Mouse (Mus musculus) cerebellum, postnatal 14 days (tissue): ENCODE measurements at regions not wholly inside any gene's neighbourhood (a gene's known extent, or its start where the extent isn't known, plus 50 kb on each side); places are given as distances from the start of the nearest gene placed in this dataset.
"Not testable (repeated sequence)": the region's sequence is repeated elsewhere in the genome, so short reads cannot be mapped to it uniquely, and the experiment has no call there.

Experiments used
- DNase-seq, 2 experiments: peaks; one replicate each; pipeline ENCODE4 v3.0.0; 2021; ENCODE audit warnings: mixed read lengths in 2 of 2

GRCm38 (mm10) chr4:143055371-143055770 lies 157.4 kb downstream of the Prdm2 start:
- DNase-seq: peak; percentile 50 to 51

- DNase-seq: no peak
Measured at GRCm38 (mm10) chr4:143053029-143053428, 159.8 kb downstream of the Prdm2 start.

- DNase-seq: no peak
Measured at GRCm38 (mm10) chr4:143051205-143051604, 161.6 kb downstream of the Prdm2 start.

- no peak for DNase-seq
Measured at GRCm38 (mm10) chr4:143045245-143045644, 167.6 kb downstream of the Prdm2 start.

- peak; percentile 80 to 85 for DNase-seq
Measured at GRCm38 (mm10) chr4:143042806-143043205, 170.0 kb downstream of the Prdm2 start.

GRCm38 (mm10) chr4:143038626-143039025 lies 174.2 kb downstream of the Prdm2 start:
- DNase-seq: peak in 1 of 2 experiments; percentile 54

GRCm38 (mm10) chr4:143036704-143037103 lies 176.1 kb downstream of the Prdm2 start:
- no peak for DNase-seq

GRCm38 (mm10) chr4:143035089-143035488 lies 177.7 kb downstream of the Prdm2 start:
- not testable (repeated sequence) for DNase-seq

GRCm38 (mm10) chr4:143034324-143034723 lies 178.5 kb downstream of the Prdm2 start:
- DNase-seq: not testable (repeated sequence)

- DNase-seq: not testable (repeated sequence)
Measured at GRCm38 (mm10) chr4:143029813-143030212, 183.0 kb downstream of the Prdm2 start.

GRCm38 (mm10) chr4:143027292-143027691 lies 185.5 kb downstream of the Prdm2 start:
- peak; percentile 85 for DNase-seq

GRCm38 (mm10) chr4:143021242-143021881 lies 191.4 kb downstream of the Prdm2 start:
- peak; percentile 87 to 89 for DNase-seq

GRCm38 (mm10) chr4:143020658-143021057 lies 192.1 kb downstream of the Prdm2 start:
- peak; percentile 44 to 56 for DNase-seq

- no peak for DNase-seq
Measured at GRCm38 (mm10) chr4:143012900-143013299, 199.9 kb downstream of the Prdm2 start.

- peak in 1 of 2 experiments; percentile 22 for DNase-seq
Measured at GRCm38 (mm10) chr4:143001961-143002360, 210.8 kb downstream of the Prdm2 start.

- no peak for DNase-seq
Measured at GRCm38 (mm10) chr4:143001486-143001885, 211.3 kb downstream of the Prdm2 start.

- DNase-seq: peak; percentile 39 to 42
Measured at GRCm38 (mm10) chr4:142996406-142996805, 216.4 kb downstream of the Prdm2 start.

GRCm38 (mm10) chr4:142991401-142991800 lies 221.4 kb downstream of the Prdm2 start:
- no peak for DNase-seq

- peak in 1 of 2 experiments; percentile 22 for DNase-seq
Measured at GRCm38 (mm10) chr4:142989175-142989574, 223.6 kb downstream of the Prdm2 start.

- DNase-seq: no peak
Measured at GRCm38 (mm10) chr4:142983295-142983624, 229.5 kb downstream of the Prdm2 start.

GRCm38 (mm10) chr4:142982585-142983294 lies 230.1 kb downstream of the Prdm2 start:
- no peak for DNase-seq

- DNase-seq: no peak
Measured at GRCm38 (mm10) chr4:142975620-142976019, 237.2 kb downstream of the Prdm2 start.

GRCm38 (mm10) chr4:142970040-142970439 lies 242.8 kb downstream of the Prdm2 start:
- peak; percentile 60 to 69 for DNase-seq

GRCm38 (mm10) chr4:142967604-142968003 lies 245.2 kb downstream of the Prdm2 start:
- no peak for DNase-seq
